Mouse (Mus musculus) thymus, adult 2 months (tissue): ENCODE results near the gene Hdac9. TPM values are rescaled to one million over a fixed set of nuclear protein-coding genes. Genes with fewer than 3 reads are reported as not detected.

Experiments used
- DNase-seq: peaks from one replicate; pipeline ENCODE4 v3.0.0; 2021
- H3K27ac ChIP-seq: fragments of 200-500 bp; 2 replicates; pipeline ENCODE4 v1.5.1; 2012; ENCODE audit warnings: low read length, control low read depth; ENCODE audit not compliant: control insufficient read depth, insufficient read depth
- H3K27me3 ChIP-seq: fragments of 200-500 bp; 2 replicates; pipeline ENCODE4 v1.6.1; 2012; ENCODE audit warnings: mild to moderate bottlenecking, low read length, moderate library complexity, mixed read lengths; ENCODE audit not compliant: control insufficient read depth, insufficient read depth
- H3K36me3 ChIP-seq: fragments of 200-500 bp; 2 replicates; pipeline ENCODE4 v1.6.1; 2012; ENCODE audit warnings: mild to moderate bottlenecking, low read length, moderate library complexity; ENCODE audit not compliant: control insufficient read depth, insufficient read depth
- H3K4me1 ChIP-seq: fragments of 200-500 bp; replicated peaks from 2 replicates; pipeline ENCODE4 v1.6.1; 2012; ENCODE audit warnings: low read length; ENCODE audit not compliant: control insufficient read depth, insufficient read depth
- H3K4me3 ChIP-seq: fragments of 200-500 bp; 2 replicates; pipeline ENCODE4 v1.5.1; 2012; ENCODE audit warnings: mild to moderate bottlenecking, low read length, control low read depth, moderate library complexity; ENCODE audit not compliant: control insufficient read depth, insufficient read depth
- CTCF ChIP-seq: fragments of 200-500 bp; IDR thresholded peaks from 2 replicates; pipeline ENCODE4 v1.5.1; 2012; ENCODE audit warnings: mild to moderate bottlenecking, control low read depth, low read length, moderate library complexity, borderline replicate concordance; ENCODE audit not compliant: control insufficient read depth, poor library complexity, insufficient read depth; ENCODE audit errors: extremely low read depth
- POLR2A ChIP-seq: fragments of 200-500 bp; IDR thresholded peaks from 2 replicates; pipeline ENCODE4 v1.6.1; 2012; ENCODE audit warnings: mild to moderate bottlenecking, low read length, control low read depth, moderate library complexity; ENCODE audit not compliant: control insufficient read depth, poor library complexity, insufficient read depth; ENCODE audit errors: extremely low read depth
- WGBS: fragments of 180-500 bp; shearing (Covaris S2); methylation state at CpG from one replicate; pipeline ENCODE4 v1.1.7; 2018; 5-methylcytosine and 5-hydroxymethylcytosine counted together
- polyA plus RNA-seq: library from polyadenylated mRNA; depleted of rRNA; stranded (reverse); fragments of >200 nt; gene quantifications from 2 replicates; pipeline ENCODE4 v1.2.3, GENCODE M21; 2012

The Hdac9 gene
- polyA plus RNA-seq, 1 experiment = 1.9 TPM

DNA sequence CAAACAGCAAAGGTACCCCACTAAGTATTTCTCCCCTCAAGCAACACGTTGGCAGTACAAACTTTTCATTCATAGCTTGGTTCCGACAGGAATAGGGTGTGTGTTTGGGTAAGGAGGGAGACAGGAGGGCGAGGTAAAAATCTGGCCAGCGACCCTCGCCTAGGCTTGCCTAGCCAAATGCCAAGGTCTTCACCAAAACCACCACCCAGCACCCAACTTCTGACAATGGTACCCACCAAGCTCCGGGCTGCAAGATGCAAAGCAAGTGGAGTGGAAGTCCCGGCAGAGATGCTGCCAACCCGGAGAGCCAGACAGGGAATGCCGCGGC is 10.6 kb downstream of the Hdac9 start:
- Histone ChIP-seq H3K36me3 (no peaks in the 10 kb centered on the region), H3K4me1 (peaks cover 4% of the 10 kb centered on the region), H3K4me3 (peak overlapping the region; percentile 45), H3K27ac (no peak overlapping the region), H3K27me3 (peaks cover 2% of the 10 kb centered on the region; the same call in 1 of the 2 replicates)
- DNase-seq = no peak
- TF ChIP-seq CTCF (no peak), POLR2A (no peak)
- 11% methylated on average over 10 of the region's 10 CpGs for WGBS

GRCm38 (mm10) chr12:34900241-34900640 is 16.7 kb downstream of the Hdac9 start:
- WGBS = 97% methylated on average over 8 of the region's 8 CpGs
- Histone ChIP-seq H3K36me3 (no peaks in the 10 kb centered on the region), H3K4me1 (no peaks in the 10 kb centered on the region), H3K4me3 (no peak overlapping the region), H3K27ac (no peak overlapping the region), H3K27me3 (no peaks in the 10 kb centered on the region)
- DNase-seq = no peak
- TF ChIP-seq CTCF (no peak), POLR2A (no peak)

DNA sequence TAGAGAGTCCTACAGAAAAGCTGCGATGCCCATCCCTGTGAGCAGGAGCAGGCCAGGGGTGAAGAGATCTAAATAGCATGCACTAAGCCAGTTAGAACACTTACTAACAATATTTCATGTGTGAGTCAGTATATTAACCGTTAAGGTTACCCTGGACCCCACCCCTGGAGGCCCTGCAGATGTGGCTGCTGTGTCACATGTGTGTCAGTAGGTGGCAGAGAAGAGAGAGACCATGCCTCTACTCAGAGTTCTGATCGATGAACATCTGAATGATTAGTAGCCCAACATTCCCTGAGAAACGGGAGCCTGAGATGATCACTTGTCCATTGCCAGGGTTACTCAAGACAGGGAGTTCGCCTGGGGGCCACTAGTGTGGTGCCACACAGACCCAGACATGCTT is 22.0 kb downstream of the Hdac9 start:
- Histone ChIP-seq H3K27me3 (no peaks in the 10 kb centered on the region), H3K4me3 (no peak overlapping the region), H3K4me1 (no peaks in the 10 kb centered on the region), H3K27ac (no peak overlapping the region), H3K36me3 (no peaks in the 10 kb centered on the region)
- 85% methylated on average over 5 of the region's 5 CpGs for WGBS
- no peak for DNase-seq
- TF ChIP-seq CTCF = no peak
- TF ChIP-seq POLR2A = no peak

- TF ChIP-seq CTCF = no peak
- no peak for TF ChIP-seq POLR2A
- H3K36me3 ChIP-seq = no peaks in the 10 kb centered on the region
- no peaks in the 10 kb centered on the region for H3K27me3 ChIP-seq
- no peak overlapping the region for H3K27ac ChIP-seq
- DNase-seq = no peak
- H3K4me3 ChIP-seq = no peak overlapping the region
- WGBS = 60% methylated on average over 4 of the region's 4 CpGs
- H3K4me1 ChIP-seq = no peaks in the 10 kb centered on the region
These were observed 28.2 kb downstream of the Hdac9 start for GRCm38 (mm10) chr12:34888694-34889093.

DNA sequence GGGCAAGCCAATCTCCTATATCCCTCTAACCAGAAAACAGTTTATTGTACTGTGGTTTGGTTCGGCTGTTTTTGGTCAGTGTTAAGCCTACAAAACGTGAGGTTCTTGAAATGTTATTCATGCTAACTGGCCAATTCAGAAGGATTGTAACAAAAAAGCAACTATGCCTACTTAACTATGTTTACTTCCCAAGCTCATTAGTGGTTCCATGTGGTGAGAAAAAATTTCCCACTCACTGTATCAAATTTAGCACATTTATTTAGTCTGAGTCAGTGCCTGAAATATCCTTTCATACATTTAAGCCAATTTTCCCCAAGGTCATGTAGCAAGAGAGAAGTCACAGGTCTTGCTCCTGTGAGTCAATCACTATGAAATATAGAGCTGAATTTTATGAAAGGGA is 42.0 kb downstream of the Hdac9 start:
- no peak overlapping the region for H3K27ac ChIP-seq
- 83% methylated on average over 2 of the region's 2 CpGs for WGBS
- no peak for TF ChIP-seq CTCF
- no peak for TF ChIP-seq POLR2A
- H3K27me3 ChIP-seq = no peaks in the 10 kb centered on the region
- DNase-seq = no peak
- no peaks in the 10 kb centered on the region for H3K36me3 ChIP-seq
- H3K4me3 ChIP-seq = no peak overlapping the region
- H3K4me1 ChIP-seq = no peaks in the 10 kb centered on the region

DNA sequence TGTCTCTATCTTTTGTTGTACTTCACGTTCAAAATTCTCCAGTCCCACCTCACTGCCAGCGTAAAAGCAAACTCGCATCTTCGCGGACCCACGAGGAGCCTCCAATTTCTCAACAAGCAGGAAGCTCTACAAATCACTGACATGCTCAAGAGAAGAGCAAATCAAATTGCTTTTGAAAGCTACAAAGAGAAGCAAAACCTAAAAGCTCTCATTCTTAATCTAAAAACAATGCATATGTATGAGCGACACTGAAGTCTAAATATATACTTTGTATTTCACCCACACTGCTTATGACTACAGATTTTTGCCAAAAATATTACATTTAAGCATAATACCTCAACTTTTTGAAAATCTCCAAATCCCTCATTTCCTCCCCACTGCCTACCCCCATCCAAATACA is 45.9 kb downstream of the Hdac9 start:
- TF ChIP-seq CTCF = no peak
- H3K4me3 ChIP-seq = no peak overlapping the region
- no peaks in the 10 kb centered on the region for H3K4me1 ChIP-seq
- WGBS = 92% methylated on average over 7 of the region's 7 CpGs
- no peaks in the 10 kb centered on the region for H3K36me3 ChIP-seq
- H3K27me3 ChIP-seq = no peaks in the 10 kb centered on the region
- DNase-seq = no peak
- no peak overlapping the region for H3K27ac ChIP-seq

DNA sequence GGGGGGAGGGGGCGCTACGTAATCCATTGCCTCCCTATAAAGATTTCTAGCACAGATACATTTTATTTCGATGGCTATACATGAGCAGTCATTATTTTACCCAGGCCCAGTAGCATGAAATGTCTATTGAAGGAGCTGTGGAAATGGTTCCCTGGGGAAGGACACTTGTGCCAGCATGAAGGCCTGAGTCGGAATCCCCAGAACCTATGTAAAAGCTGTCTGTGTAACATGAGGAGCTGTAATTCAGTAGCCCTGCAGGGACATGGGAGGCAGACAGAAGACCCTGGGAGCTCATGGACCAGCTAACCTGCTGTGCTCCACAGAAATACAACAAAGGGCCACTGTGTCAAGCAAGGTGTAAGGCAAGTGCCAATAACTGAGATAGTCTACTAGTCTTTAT is 75.7 kb downstream of the Hdac9 start:
- Histone ChIP-seq H3K4me3 (no peak overlapping the region), H3K36me3 (no peaks in the 10 kb centered on the region), H3K27me3 (no peaks in the 10 kb centered on the region), H3K4me1 (no peaks in the 10 kb centered on the region), H3K27ac (no peak overlapping the region)
- 95% methylated on average over 4 of the region's 4 CpGs for WGBS
- TF ChIP-seq POLR2A (no peak), CTCF (no peak)
- DNase-seq = no peak
